Mouse (Mus musculus) CH12.LX (cell line): Measurements from ENCODE around the gene Bend3. TPM values are rescaled to one million over a fixed set of nuclear protein-coding genes. Genes with fewer than 3 reads are reported as not detected.

Experiments
- DNase-seq: peaks from one replicate; pipeline ENCODE4 v3.0.0-alpha.2; 2013; ENCODE audit errors: extremely low read depth
- H3K27ac ChIP-seq: 2 replicates; pipeline ENCODE4 v1.5.1; 2012; ENCODE audit warnings: low read depth, mild to moderate bottlenecking, control low read depth, moderate library complexity; ENCODE audit not compliant: insufficient read depth
- H3K27me3 ChIP-seq: replicated peaks from 2 replicates; pipeline ENCODE3; 2012; ENCODE audit warnings: inconsistent platforms
- H3K36me3 ChIP-seq, 2 experiments: replicated peaks in 1 of 2; 2 replicates each; pipeline versions ENCODE3 to v1.6.1; 2012; ENCODE audit warnings: inconsistent platforms in 1 of 2, low read length in 1 of 2, mild to moderate bottlenecking in 1 of 2, mixed read lengths in 1 of 2, moderate library complexity in 1 of 2; ENCODE audit not compliant: control insufficient read depth in 1 of 2, insufficient read depth in 1 of 2
- H3K4me1 ChIP-seq, 2 experiments: 2 replicates each; pipeline ENCODE4 v1.6.1; 2012; ENCODE audit warnings: inconsistent platforms in 1 of 2, moderate library complexity in 1 of 2; ENCODE audit not compliant: insufficient read depth in 2 of 2, control insufficient read depth in 1 of 2
- H3K4me2 ChIP-seq: 2 replicates; pipeline ENCODE4 v1.6.1; 2012; ENCODE audit warnings: low read depth, mild to moderate bottlenecking, control low read depth; ENCODE audit not compliant: poor library complexity, insufficient read depth, severe bottlenecking
- H3K4me3 ChIP-seq, 3 experiments: fragments of 150-350 bp in 1 of 3; sonication (generic) in 1 of 3; replicated peaks in 1 of 3; 2 replicates each; pipeline versions ENCODE3 to v1.5.1; 2011 to 2012; ENCODE audit warnings: low read depth in 2 of 3, low read length in 2 of 3, mild to moderate bottlenecking in 2 of 3, moderate library complexity in 2 of 3, control low read depth in 1 of 3, improper control_type of control experiment in 1 of 3, inconsistent platforms in 1 of 3, mixed read lengths in 1 of 3; ENCODE audit not compliant: poor library complexity in 1 of 3
- H3K79me2 ChIP-seq: replicated peaks from 2 replicates; pipeline ENCODE4 v1.6.1; 2012; ENCODE audit warnings: mild to moderate bottlenecking, moderate library complexity; ENCODE audit not compliant: control insufficient read depth, poor library complexity, insufficient read depth, severe bottlenecking; ENCODE audit errors: extremely low read depth
- H3K9ac ChIP-seq: 2 replicates; pipeline ENCODE4 v1.6.1; 2012; ENCODE audit warnings: low read depth, mild to moderate bottlenecking, control low read depth, moderate library complexity; ENCODE audit not compliant: insufficient read depth
- H3K9me3 ChIP-seq: replicated peaks from 2 replicates; pipeline ENCODE3; 2012; ENCODE audit warnings: low read length, inconsistent platforms, mixed read lengths
- CHD2 ChIP-seq: IDR thresholded peaks from 2 replicates; pipeline ENCODE4 v1.6.1; 2011; ENCODE audit warnings: low read length, improper control_type of control experiment
- ELF1 ChIP-seq: IDR thresholded peaks from 2 replicates; pipeline ENCODE4 v1.6.1; 2014; ENCODE audit warnings: low read depth, mild to moderate bottlenecking, inconsistent platforms, low read length, improper control_type of control experiment
- EP300 ChIP-seq: IDR thresholded peaks from 2 replicates; pipeline ENCODE4 v1.6.1; 2011; ENCODE audit warnings: low read length, improper control_type of control experiment
- ETS1 ChIP-seq: conservative IDR thresholded peaks from 2 replicates; pipeline ENCODE4 v1.6.1; 2012; ENCODE audit warnings: low read depth, mild to moderate bottlenecking, inconsistent platforms, low read length, improper control_type of control experiment, moderate library complexity
- GABPA ChIP-seq: IDR thresholded peaks from 2 replicates; pipeline ENCODE4 v1.6.1; 2012; ENCODE audit warnings: low read depth, low read length, improper control_type of control experiment, inconsistent platforms; ENCODE audit not compliant: insufficient replicate concordance
- HCFC1 ChIP-seq: IDR thresholded peaks from 2 replicates; pipeline ENCODE4 v1.6.1; 2012; ENCODE audit warnings: low read depth, mild to moderate bottlenecking, inconsistent platforms, low read length, improper control_type of control experiment
- JUND ChIP-seq: conservative IDR thresholded peaks from 2 replicates; pipeline ENCODE4 v1.6.1; 2011; ENCODE audit warnings: low read depth, low read length, improper control_type of control experiment
- MAFK ChIP-seq: IDR thresholded peaks from 2 replicates; pipeline ENCODE4 v1.6.1; 2011; ENCODE audit warnings: low read length, improper control_type of control experiment; ENCODE audit not compliant: insufficient replicate concordance
- POLR2A ChIP-seq: IDR thresholded peaks from 2 replicates; pipeline ENCODE4 v1.6.1; 2011; ENCODE audit warnings: low read depth, mild to moderate bottlenecking, improper control_type of control experiment, low read length
- POLR2AphosphoS2 ChIP-seq: IDR thresholded peaks from 2 replicates; pipeline ENCODE4 v1.6.1; 2011; ENCODE audit warnings: low read depth, low read length, improper control_type of control experiment
- SMC3 ChIP-seq: IDR thresholded peaks from 2 replicates; pipeline ENCODE4 v1.6.1; 2011; ENCODE audit warnings: low read depth, low read length, improper control_type of control experiment
- UBTF ChIP-seq: IDR thresholded peaks from 2 replicates; pipeline ENCODE4 v1.6.1; 2012; ENCODE audit warnings: low read depth, mild to moderate bottlenecking, inconsistent platforms, low read length, improper control_type of control experiment, moderate library complexity
- ZC3H11A ChIP-seq: IDR thresholded peaks from 2 replicates; pipeline ENCODE4 v1.6.1; 2012; ENCODE audit warnings: low read depth, mild to moderate bottlenecking, inconsistent platforms, low read length, improper control_type of control experiment
- ZNF384 ChIP-seq: IDR thresholded peaks from 2 replicates; pipeline ENCODE4 v1.6.1; 2012; ENCODE audit warnings: low read depth, low read length, improper control_type of control experiment, inconsistent platforms
- dilution Hi-C: fragments of 300-500 bp; cut with MboI; formaldehyde crosslinking; loops from 2 replicates; pipeline ENCODE4 v1.14.3; 2020; ENCODE audit warnings: low sequenced_read_pairs; ENCODE audit not compliant: extremely low pct_unique_long_range_greater_than_20kb, extremely low pct_ligation_motif_present
- in situ Hi-C: fragments of 300-500 bp; cut with MboI; formaldehyde crosslinking; loops from 3 replicates; pipeline ENCODE4 v1.14.3; 2019; ENCODE audit warnings: low sequenced_read_pairs, low pct_ligation_motif_present, low pct_unique_long_range_greater_than_20kb, mixed read lengths
- polyA plus RNA-seq: library from polyadenylated mRNA; unstranded; fragments of >175 nt; gene quantifications from 2 replicates; pipeline ENCODE4 v1.2.1, GENCODE M21; 2012; ENCODE audit warnings: low read depth; ENCODE audit not compliant: insufficient read length
- total RNA-seq, 2 experiments: library from RNA; depleted of rRNA; stranded (reverse); fragments of 300-350 nt in 1 of 2; fragments of >200 nt in 1 of 2; gene quantifications; 2 replicates each; pipeline ENCODE4 v1.2.3; 2012 to 2014

Bend3 gene
- total and polyA plus RNA-seq, 3 experiments: 7.4 to 18.9 (median 8.7) TPM

- dilution Hi-C loops: no loop called here
- no peak overlapping the region for H3K4me3 ChIP-seq
- peaks cover 14 to 32% of the 10 kb centered on the region in 2 experiments for H3K4me1 ChIP-seq
- no peak overlapping the region for H3K4me2 ChIP-seq
- H3K27ac ChIP-seq: no peak overlapping the region
- H3K9me3 ChIP-seq: no peaks in the 10 kb centered on the region
- H3K36me3 ChIP-seq: no peaks in the 10 kb centered on the region
- TF ChIP-seq ZNF384 (peak; percentile 54), UBTF (no peak)
- H3K9ac ChIP-seq: no peak overlapping the region
- H3K27me3 ChIP-seq: no peaks in the 10 kb centered on the region
- H3K79me2 ChIP-seq: no peaks in the 10 kb centered on the region
- no peak for DNase-seq
- in situ Hi-C loops: no loop called here
These were observed 15.8 kb upstream of the Bend3 start for GRCm38 (mm10) chr10:43462821-43463220.

GRCm38 (mm10) chr10:43463227-43463626 is 15.4 kb upstream of the Bend3 start:
- TF ChIP-seq CHD2: peak; percentile 53; the same call in 1 of the 2 replicates
- TF ChIP-seq POLR2AphosphoS2: no peak
- TF ChIP-seq MAFK: no peak
- no peak for TF ChIP-seq POLR2A
- TF ChIP-seq JUND: no peak
- TF ChIP-seq, all 38 proteins: peak for 1
- H3K4me2 ChIP-seq: no peak overlapping the region
- H3K4me1 ChIP-seq: peaks cover 14 to 32% of the 10 kb centered on the region in 2 experiments
- H3K27me3 ChIP-seq: no peaks in the 10 kb centered on the region
- H3K79me2 ChIP-seq: no peaks in the 10 kb centered on the region
- in situ Hi-C loops (no loop called here), dilution Hi-C loops (no loop called here)
- H3K36me3 ChIP-seq: no peaks in the 10 kb centered on the region
- no peak overlapping the region for H3K9ac ChIP-seq
- H3K27ac ChIP-seq: no peak overlapping the region
- DNase-seq: no peak
- no peak overlapping the region for H3K4me3 ChIP-seq
- H3K9me3 ChIP-seq: no peaks in the 10 kb centered on the region

- no peak overlapping the region for H3K9ac ChIP-seq
- in situ Hi-C loops: no loop called here
- H3K4me2 ChIP-seq: no peak overlapping the region
- DNase-seq: no peak
- no peaks in the 10 kb centered on the region for H3K27me3 ChIP-seq
- dilution Hi-C loops: no loop called here
- no peaks in the 10 kb centered on the region for H3K9me3 ChIP-seq
- H3K27ac ChIP-seq: no peak overlapping the region
- H3K79me2 ChIP-seq: no peaks in the 10 kb centered on the region
- H3K36me3 ChIP-seq: no peaks in the 10 kb centered on the region
- no peak for TF ChIP-seq HCFC1
- TF ChIP-seq ZC3H11A: no peak
- TF ChIP-seq ELF1: peak; percentile 33; the same call in 1 of the 2 replicates
- TF ChIP-seq CHD2: no peak
- no peak for TF ChIP-seq GABPA
- TF ChIP-seq EP300: no peak
- no peak for TF ChIP-seq ETS1
- TF ChIP-seq SMC3: no peak
- peaks cover 14 to 36% of the 10 kb centered on the region in 2 experiments for H3K4me1 ChIP-seq
- no peak overlapping the region for H3K4me3 ChIP-seq
These were observed 12.4 kb upstream of the Bend3 start for GRCm38 (mm10) chr10:43466223-43466622.
